37 mouse cellular contexts compared by ENCODE assay signal in genomic region chr6:39426725-39427124, GRCm38 (mm10). TPM values are rescaled to one million over a fixed set of nuclear protein-coding genes. Genes with fewer than 3 reads are reported as not detected.
DNase-seq lines count a peak whose midpoint lies in the region; ATAC-seq and TF ChIP-seq lines count a peak whose summit lies in the region.
"Had no signal": no experiment of that assay in that cellular context is flagged by ENCODE, and none has a peak within 500 bp of the region (broad histone marks: within the 10 kb centered on the region; RNA-seq: fewer than 3 reads in every experiment).

No protein-coding gene starts in this region.

- no peak overlapping the region for H3K9ac ChIP-seq in ES-E14 (ENCODE audit: insufficient read depth, low read depth, low read length, poor library complexity, severe bottlenecking)
- 0 out of 2 replicates have a peak overlapping the region, but pooled peaks have one; percentile 14 for H3K9ac ChIP-seq in liver, embryonic 12.5 days
- H3K9ac ChIP-seq in liver, postnatal 0 days (replicated peaks), result no peak overlapping the region
- H3K9ac ChIP-seq: embryonic facial prominence, embryonic 13.5 days; forebrain, embryonic 15.5 days; heart, embryonic 12.5 days; hindbrain, embryonic 13.5 days; limb, embryonic 12.5 days; midbrain, embryonic 13.5 days; neural tube, embryonic 13.5 days had no signal

- WGBS in liver, embryonic 12.5 days (ENCODE audit: insufficient replicate concordance), result 74% methylated on average over 4 of the region's 4 CpGs
- 65% methylated on average over 4 of the region's 4 CpGs for WGBS in liver, postnatal 0 days (ENCODE audit: insufficient replicate concordance)

- peaks cover 5% of the 10 kb centered on the region for H3K27me3 ChIP-seq in liver, embryonic 12.5 days (replicated peaks)
- no peaks in the 10 kb centered on the region for H3K27me3 ChIP-seq in liver, postnatal 0 days (ENCODE audit: insufficient read depth, low read length)
- H3K27me3 ChIP-seq: forebrain, embryonic 15.5 days had no signal

- peaks cover 3 to 15% of the 10 kb centered on the region in 2 experiments for H3K4me1 ChIP-seq in ES-E14 (ENCODE audit: control insufficient read depth in 2 of 2, insufficient read depth in 2 of 2, low read length in 2 of 2, poor library complexity in 1 of 2)
- peaks cover 91% of the 10 kb centered on the region for H3K4me1 ChIP-seq in liver, embryonic 12.5 days
- H3K4me1 ChIP-seq in liver, postnatal 0 days (ENCODE audit: insufficient read depth), result peaks cover 30% of the 10 kb centered on the region
- H3K4me1 ChIP-seq: embryonic facial prominence, embryonic 13.5 days; forebrain, embryonic 10.5 days; forebrain, embryonic 15.5 days; heart, embryonic 12.5 days; hindbrain, embryonic 13.5 days; limb, embryonic 12.5 days; midbrain, embryonic 13.5 days; neural tube, embryonic 13.5 days had no signal

- no peaks in the 10 kb centered on the region for H3K36me3 ChIP-seq in ES-E14 (ENCODE audit: control insufficient read depth, insufficient read depth, low read length, poor library complexity, severe bottlenecking)
- no peaks in the 10 kb centered on the region for H3K36me3 ChIP-seq in liver, embryonic 12.5 days
- H3K36me3 ChIP-seq in liver, postnatal 0 days (replicated peaks; ENCODE audit: insufficient read depth, low read length), result no peaks in the 10 kb centered on the region
- H3K36me3 ChIP-seq: embryonic facial prominence, embryonic 13.5 days; forebrain, embryonic 10.5 days; forebrain, embryonic 15.5 days; heart, embryonic 12.5 days; hindbrain, embryonic 13.5 days; limb, embryonic 12.5 days; midbrain, embryonic 13.5 days; neural tube, embryonic 13.5 days had no signal

- no peak overlapping the region for H3K4me2 ChIP-seq in liver, embryonic 12.5 days
- H3K4me2 ChIP-seq in liver, postnatal 0 days (ENCODE audit: low read depth, low read length), result no peak overlapping the region
- H3K4me2 ChIP-seq: embryonic facial prominence, embryonic 13.5 days; forebrain, embryonic 15.5 days; heart, embryonic 12.5 days; hindbrain, embryonic 13.5 days; limb, embryonic 12.5 days; midbrain, embryonic 13.5 days; neural tube, embryonic 13.5 days had no signal

- no peaks in the 10 kb centered on the region for H3K9me3 ChIP-seq in ES-E14 (ENCODE audit: control insufficient read depth, insufficient read depth, low read depth, low read length)
- H3K9me3 ChIP-seq in liver, embryonic 12.5 days (replicated peaks), result no peaks in the 10 kb centered on the region
- no peaks in the 10 kb centered on the region for H3K9me3 ChIP-seq in liver, postnatal 0 days (ENCODE audit: low read length)
- H3K9me3 ChIP-seq: embryonic facial prominence, embryonic 13.5 days; forebrain, embryonic 10.5 days; forebrain, embryonic 15.5 days; heart, embryonic 12.5 days; hindbrain, embryonic 13.5 days; limb, embryonic 12.5 days; midbrain, embryonic 13.5 days; neural tube, embryonic 13.5 days had no signal

- DNase-seq in 3T3-L1 (ENCODE audit: low read depth, low spot score) (peak; percentile 43), ES-E14 (ENCODE audit: low read depth, low spot score) (peak; percentile 65)
- no peak for DNase-seq in liver, postnatal 0 days
- DNase-seq in retina, postnatal 1 day, result no peak
- no peak for DNase-seq in adrenal gland, adult 18-20 months (ENCODE audit: low spot score in 2 of 2)
- no peak for DNase-seq in frontal cortex, postnatal 25 days (ENCODE audit: low spot score in 2 of 2)
- DNase-seq: adrenal gland, postnatal 10 days; cerebellum, adult 11 months; cerebellum, adult 9-10 months; embryo, embryonic 11 days; gastrocnemius, adult 2 months; gastrocnemius, postnatal 36 days; heart, adult 18-20 months; heart, postnatal 4 days; kidney, adult 11 months; kidney, postnatal 14 days; lung, adult 18-20 months; lung, postnatal 10 days; right cerebral cortex, postnatal 25 days; thymus, adult 2 months; thymus, postnatal 36 days had no signal

- TF ChIP-seq CTCF in liver, postnatal 0 days (IDR thresholded peaks at IDR 0.05; ENCODE audit: low read depth), result no peak

- no peak for ATAC-seq in liver, embryonic 12.5 days
- no peak for ATAC-seq in liver, postnatal 0 days
- ATAC-seq: activated CD4-positive, CD25-positive, alpha-beta regulatory T cell, adult 4 months; forebrain, embryonic 15.5 days; midbrain, embryonic 13.5 days had no signal

- no peak overlapping the region for H3K4me3 ChIP-seq in ES-E14 (ENCODE audit: insufficient read depth in 1 of 2, low read depth in 1 of 2, low read length in 2 of 2, poor library complexity in 1 of 2, severe bottlenecking in 1 of 2)
- no peak overlapping the region for H3K4me3 ChIP-seq in liver, embryonic 12.5 days
- no peak overlapping the region for H3K4me3 ChIP-seq in liver, postnatal 0 days (ENCODE audit: low read depth, low read length)
- H3K4me3 ChIP-seq: embryonic facial prominence, embryonic 13.5 days; forebrain, embryonic 10.5 days; forebrain, embryonic 15.5 days; gastrocnemius, adult 2 months; heart, embryonic 12.5 days; hindbrain, embryonic 13.5 days; left cerebral cortex, adult 2 months; limb, embryonic 12.5 days; midbrain, embryonic 13.5 days; neural tube, embryonic 13.5 days had no signal

- peak overlapping the region; percentile 85; the same call in 1 of the 2 replicates for H3K27ac ChIP-seq in ES-E14 (ENCODE audit: insufficient read depth, low read depth, low read length, poor library complexity, severe bottlenecking)
- H3K27ac ChIP-seq in liver, embryonic 12.5 days, result peak overlapping the region; percentile 78
- peak overlapping the region; percentile 48; the same call in 1 of the 2 replicates for H3K27ac ChIP-seq in liver, postnatal 0 days (ENCODE audit: low read depth)
- H3K27ac ChIP-seq: embryonic facial prominence, embryonic 13.5 days; forebrain, embryonic 10.5 days; forebrain, embryonic 15.5 days; gastrocnemius, adult 2 months; hindbrain, embryonic 13.5 days; left cerebral cortex, adult 2 months; limb, embryonic 12.5 days; macrophage; midbrain, embryonic 13.5 days; neural tube, embryonic 13.5 days had no signal

- in situ Hi-C loops in ES-E14 (cut with MboI; ENCODE audit: low sequenced_read_pairs in 2 of 2, unreplicated experiment in 2 of 2), result no loop called here

- TF ChIP-seq EP300 in liver, postnatal 0 days (IDR thresholded peaks at IDR 0.05; ENCODE audit: low read depth), result no peak

TF ChIP-seq in ES-E14, 5 proteins besides CTCF, POLR2A, EP300 and RAD21:
- TF ChIP-seq ZNF384 (IDR thresholded peaks at IDR 0.05; ENCODE audit: low read depth, low read length), result peak; percentile 93
- peak; percentile 12; the same call in 1 of the 2 replicates for TF ChIP-seq MAFK (IDR thresholded peaks at IDR 0.05; ENCODE audit: insufficient read depth, low read depth, low read length)
- no peak for TF ChIP-seq HCFC1 (IDR thresholded peaks at IDR 0.05; ENCODE audit: borderline replicate concordance, insufficient read depth, low read length)

RNA-seq across cellular contexts. Expression of gene Mkrn1, which starts 6.5 kb away (rescaled TPM):
- 652 and 719 TPM in 2 replicates for total RNA-seq in ES-E14 (2012; rRNA removed)
- 160 and 163 TPM in 2 replicates for polyA plus RNA-seq in liver, embryonic 12.5 days (2016; fragmentation: Nextera tagmentation; extraction: Ambion mirVana)
- 154 and 170 TPM in 2 replicates for polyA plus RNA-seq in liver, postnatal 0 days (2015; fragmentation: Nextera tagmentation; extraction: Ambion mirVana)
- 10 to 100 TPM; 64.0 to 72.7 TPM for total RNA-seq in adrenal gland, adult 18-20 months (2021)

RNA-seq across cellular contexts. Expression of gene Rab19, which starts 45.8 kb away (rescaled TPM):
- total RNA-seq in ES-E14 (2012; rRNA removed), result 0.53 and 0.62 TPM in 2 replicates
- 0.11 and 0.27 TPM in 2 replicates for polyA plus RNA-seq in liver, embryonic 12.5 days (2016; fragmentation: Nextera tagmentation; extraction: Ambion mirVana)
- 0.95 and 1.1 TPM in 2 replicates for polyA plus RNA-seq in liver, postnatal 0 days (2015; fragmentation: Nextera tagmentation; extraction: Ambion mirVana)
- total RNA-seq in adrenal gland, adult 18-20 months (2021), result not detected
- total RNA-seq: gastrocnemius, postnatal 36 days; layer of hippocampus, adult 18-20 months; layer of hippocampus, postnatal 10 days; left cerebral cortex, adult 2 months; left cerebral cortex, postnatal 25 days; MEL had no signal
- polyA plus RNA-seq: neural tube, embryonic 13.5 days had no signal

RNA-seq across cellular contexts. Expression of gene Slc37a3, which starts 49.2 kb away (rescaled TPM):
- 45.2 and 66.4 TPM in 2 replicates for total RNA-seq in ES-E14 (2012; rRNA removed)
- polyA plus RNA-seq in liver, embryonic 12.5 days (2016; fragmentation: Nextera tagmentation; extraction: Ambion mirVana), result 8.0 and 10.3 TPM in 2 replicates
- 13.9 and 16.0 TPM in 2 replicates for polyA plus RNA-seq in liver, postnatal 0 days (2015; fragmentation: Nextera tagmentation; extraction: Ambion mirVana)
- total RNA-seq in adrenal gland, adult 18-20 months (2021), result 10 to 100 TPM; 33.1 to 35.8 TPM

Comparison
In these comparisons a context has a peak if more than half of its experiments do, and no peak if none do; other contexts are left out.
1. DNase-seq: peak in 3T3-L1 (single experiment) and ES-E14 (single experiment); none in liver, postnatal 0 days (single experiment), retina, postnatal 1 day (single experiment), adrenal gland, adult 18-20 months (0 of 2) and frontal cortex, postnatal 25 days (0 of 2).
2. Peak in every context shown above with its lines, with median percentiles within 50 percentile points of each other: H3K27ac ChIP-seq.